Mouse (Mus musculus) left cerebral cortex, postnatal 4 days (tissue): ENCODE results near the gene Lrp11. TPM values are rescaled to one million over a fixed set of nuclear protein-coding genes. Genes with fewer than 3 reads are reported as not detected.
A peak's percentile ranks its signal among the peaks of the same experiment; 100 is the strongest.
"Not testable (repeated sequence)": the region's sequence is repeated elsewhere in the genome, so short reads cannot be mapped to it uniquely, and the experiment has no call there.

Experiments used
- DNase-seq: peaks from one replicate; pipeline ENCODE4 v3.0.0-alpha.2; 2022
- intact Hi-C: fragments of 180-260 bp; cut with DNase I; formaldehyde crosslinking; loops from one replicate; pipeline ENCODE4 v1.15.1; 2025
- total RNA-seq, 2 experiments: library from RNA; stranded (reverse); gene quantifications; 2 replicates each; pipeline ENCODE4 v1.2.3; 2021

Gene Lrp11
- total RNA-seq, result 10 to 100 TPM; 74.0 to 83.9 TPM

GRCm38 (mm10) chr10:7589592-7590233, at the start of gene Lrp11:
Lrp11 (plus strand) TSS chr10:7589800.
- intact Hi-C loops, result no loop called here
- DNase-seq, result peak; percentile 81

GRCm38 (mm10) chr10:7578002-7578401, 11.6 kb upstream of the Lrp11 start:
- no peak for DNase-seq
- intact Hi-C loops, result no loop called here

- no peak for DNase-seq
- intact Hi-C loops, result no loop called here
These were observed 8.2 kb upstream of the Lrp11 start for GRCm38 (mm10) chr10:7581401-7581800.

- intact Hi-C loops, result no loop called here
- no peak for DNase-seq
These were observed 7.3 kb upstream of the Lrp11 start for GRCm38 (mm10) chr10:7582157-7582890.

DNA sequence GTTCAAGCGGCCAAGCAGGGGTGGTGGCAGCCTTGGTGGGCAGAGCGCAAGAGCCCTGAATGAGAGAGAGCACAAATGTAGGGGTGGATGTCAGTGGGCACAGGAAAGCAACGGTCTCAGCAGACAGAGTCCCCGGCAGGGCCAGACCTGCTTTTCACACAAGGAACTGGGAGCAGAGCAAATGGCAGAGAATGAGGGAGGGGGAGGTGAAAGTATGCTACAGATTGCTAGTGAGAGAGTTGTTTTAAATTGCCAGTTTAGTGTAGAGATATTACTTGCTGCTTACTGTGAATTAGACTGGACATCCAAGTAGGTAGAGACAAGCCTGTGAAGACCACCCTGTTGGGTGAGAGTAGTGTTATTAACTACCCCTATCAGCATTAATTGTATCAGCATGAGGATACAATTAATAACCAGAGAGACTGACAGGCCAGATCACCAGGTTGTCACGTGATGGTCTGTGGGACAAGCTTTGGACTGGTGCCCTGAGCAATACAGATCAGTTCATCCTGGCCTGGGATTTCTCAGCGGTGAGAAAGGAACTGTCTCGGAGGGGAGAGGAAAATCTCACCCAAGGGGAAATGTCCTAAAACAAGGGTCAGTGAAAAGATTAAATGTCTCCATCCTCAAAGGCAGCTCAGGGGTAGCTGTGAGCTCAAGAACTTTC, 6.6 kb upstream of the Lrp11 start:
- intact Hi-C loops, result no loop called here
- no peak for DNase-seq

DNA sequence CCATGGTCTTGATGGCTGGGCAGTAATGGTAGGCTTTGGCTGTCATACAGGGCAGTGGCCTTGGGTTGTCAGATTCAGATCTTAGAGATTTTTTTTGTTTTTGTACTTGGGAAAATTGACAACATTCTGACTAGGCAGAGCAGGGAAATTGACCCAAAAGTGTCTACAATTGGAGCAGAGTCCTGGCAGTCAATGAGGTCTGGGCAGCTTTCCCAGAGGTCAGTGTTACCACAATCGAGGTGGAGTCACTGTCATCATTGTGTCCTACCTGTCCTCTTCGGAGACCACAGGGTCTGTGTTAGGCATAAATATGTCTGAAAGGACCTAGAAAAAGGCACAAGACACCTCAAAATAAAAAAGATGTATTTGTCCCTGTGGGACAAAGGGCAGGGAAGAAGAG, 2.8 kb upstream of the Lrp11 start:
- intact Hi-C loops, result no loop called here

GRCm38 (mm10) chr10:7590234-7590689, 662 bp downstream of the Lrp11 start:
- DNase-seq, result no peak
- intact Hi-C loops, result no loop called here

More for the DNA sequence above, 2.8 kb upstream of the Lrp11 start:
- DNase-seq, result no peak

DNA sequence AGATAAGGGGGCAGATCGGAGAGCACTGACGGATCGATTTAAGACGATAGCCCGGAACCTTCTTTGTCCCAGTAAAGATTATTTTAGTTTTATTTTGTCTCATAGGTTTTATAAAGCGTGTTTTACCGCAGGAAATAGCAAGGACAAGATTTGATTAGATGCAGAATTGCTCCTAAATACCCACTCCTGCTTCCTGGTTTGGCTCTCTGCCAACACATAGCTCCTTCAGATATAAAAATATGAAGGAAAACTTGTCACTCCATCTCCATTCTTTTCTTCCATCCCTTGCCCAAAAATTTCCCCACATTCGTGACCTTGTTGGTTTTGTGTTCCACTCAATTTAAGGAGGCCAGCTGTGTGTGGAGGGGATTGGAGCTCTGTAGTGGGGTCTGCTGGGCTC, 1.2 kb downstream of the Lrp11 start:
- intact Hi-C loops, result no loop called here
- DNase-seq, result no peak

- intact Hi-C loops, result no loop called here
These were observed 5.2 kb downstream of the Lrp11 start for GRCm38 (mm10) chr10:7594797-7595196.

DNA sequence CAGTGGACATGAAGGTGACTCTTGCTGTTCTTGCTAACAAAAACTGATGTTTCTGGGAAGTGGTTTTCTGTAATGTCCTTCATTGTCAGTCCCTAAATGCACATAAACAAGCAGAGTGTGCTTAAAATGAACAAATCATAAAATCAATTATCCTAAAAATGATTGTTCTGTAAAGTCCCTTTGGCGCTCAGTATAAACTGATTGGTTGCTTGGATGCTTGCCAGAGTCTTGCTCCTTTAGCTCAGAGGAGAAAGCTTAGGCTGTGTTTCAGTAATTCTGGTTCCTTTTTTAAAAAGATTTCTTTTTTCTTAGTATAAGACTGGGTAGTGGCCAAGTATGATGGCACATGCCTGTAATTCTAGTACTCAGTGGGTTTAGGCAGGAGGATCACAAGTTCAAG, 6.7 kb downstream of the Lrp11 start:
- DNase-seq, result no peak
- intact Hi-C loops, result no loop called here

More at GRCm38 (mm10) chr10:7594797-7595196, 5.2 kb downstream of the Lrp11 start:
- no peak for DNase-seq

- intact Hi-C loops, result no loop called here
- no peak for DNase-seq
These were observed 8.6 kb downstream of the Lrp11 start for GRCm38 (mm10) chr10:7598177-7598576.

DNA sequence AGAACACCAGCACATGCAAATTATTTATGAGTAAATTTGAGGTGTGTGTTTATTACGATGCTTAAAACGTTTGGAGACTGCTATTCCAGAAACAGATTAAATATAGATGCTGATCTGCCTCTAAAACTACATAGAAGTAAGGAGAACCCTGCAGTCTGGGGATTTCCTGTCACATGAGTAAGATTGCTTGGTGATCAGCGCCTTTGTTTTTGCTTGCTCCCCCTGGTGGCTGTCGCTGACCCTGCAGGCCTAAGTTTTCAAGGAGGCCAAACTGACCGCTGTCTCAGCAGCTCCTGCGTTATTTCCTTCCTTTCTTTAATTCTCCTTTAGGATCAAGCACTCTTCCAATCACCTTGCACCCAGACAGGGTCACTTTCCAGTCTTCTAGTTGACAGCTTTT, 11.0 kb downstream of the Lrp11 start:
- peak; percentile 73 for DNase-seq
- intact Hi-C loops, result no loop called here

GRCm38 (mm10) chr10:7605168-7605567, 15.6 kb downstream of the Lrp11 start:
- no peak for DNase-seq
- intact Hi-C loops, result no loop called here

GRCm38 (mm10) chr10:7606437-7606836, 16.8 kb downstream of the Lrp11 start:
- no peak for DNase-seq
- intact Hi-C loops, result no loop called here

GRCm38 (mm10) chr10:7608611-7609010, 19.0 kb downstream of the Lrp11 start:
- no peak for DNase-seq
- intact Hi-C loops, result no loop called here

DNA sequence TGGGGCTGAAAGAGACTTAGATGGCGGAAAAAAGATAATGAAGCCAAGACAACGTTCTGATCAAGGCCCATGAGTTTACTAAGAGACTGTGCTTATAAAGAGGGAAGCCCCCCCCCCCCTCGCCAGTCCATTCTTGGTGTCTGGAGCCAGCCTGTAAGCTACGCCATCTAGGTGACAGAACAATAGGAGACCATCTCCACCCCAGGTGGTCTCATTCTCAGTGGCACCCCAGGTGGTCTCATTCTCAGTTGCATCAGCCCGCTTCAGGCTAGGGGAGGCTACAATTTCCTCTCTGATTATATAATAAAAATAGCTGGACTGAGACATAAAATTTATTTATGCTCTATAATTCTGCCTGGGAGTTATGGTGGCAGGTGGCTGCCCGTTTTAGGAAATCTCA, 22.0 kb downstream of the Lrp11 start:
- intact Hi-C loops, result no loop called here
- no peak for DNase-seq

GRCm38 (mm10) chr10:7612210-7612609, 22.6 kb downstream of the Lrp11 start:
- intact Hi-C loops, DNase-seq: not testable (repeated sequence)

DNA sequence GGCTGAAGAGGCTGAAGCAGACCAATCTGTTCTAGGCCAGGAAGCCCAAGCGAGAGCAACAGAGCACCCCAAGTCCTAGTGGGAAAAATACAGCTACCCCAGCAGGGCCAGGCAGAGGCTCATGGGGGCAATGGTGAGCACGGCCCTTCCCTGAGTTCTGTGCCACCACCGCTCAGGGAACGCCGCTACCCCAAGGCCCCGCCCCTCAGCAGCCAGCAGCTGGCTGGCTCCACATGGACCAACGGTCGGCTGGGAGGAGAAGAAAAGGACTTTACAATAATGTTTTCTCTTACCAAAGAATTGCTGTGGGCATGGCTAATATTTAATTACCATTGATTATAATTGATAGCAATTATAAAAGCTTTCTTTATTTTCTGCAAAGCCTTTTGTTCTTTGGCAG, 25.2 kb downstream of the Lrp11 start:
- intact Hi-C loops, result no loop called here
- no peak for DNase-seq

- intact Hi-C loops, result not testable (repeated sequence)
These were observed 27.5 kb downstream of the Lrp11 start for GRCm38 (mm10) chr10:7617146-7617545.

DNA sequence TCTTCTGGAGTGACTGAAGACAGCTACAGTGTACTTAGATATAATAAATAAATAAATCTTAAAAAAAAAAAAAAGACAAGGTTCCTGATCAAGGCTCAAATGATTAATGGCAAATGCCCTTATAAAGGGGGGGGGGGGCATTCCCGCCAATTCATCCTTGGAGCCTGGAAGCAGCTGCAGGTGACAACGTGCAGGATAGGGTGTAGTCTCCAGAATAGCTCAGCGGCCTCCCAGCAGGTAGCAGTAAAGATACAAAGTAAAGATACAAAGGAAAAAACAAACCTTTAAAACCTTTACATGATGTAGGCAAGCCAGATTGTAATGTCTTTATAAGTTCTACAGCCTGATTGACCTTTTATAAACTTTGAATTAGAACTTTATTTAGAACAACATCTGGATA, 28.0 kb downstream of the Lrp11 start:
- intact Hi-C loops, DNase-seq: not testable (repeated sequence)

More at GRCm38 (mm10) chr10:7617146-7617545, 27.5 kb downstream of the Lrp11 start:
- DNase-seq, result not testable (repeated sequence)

GRCm38 (mm10) chr10:7619821-7620241, 30.2 kb downstream of the Lrp11 start:
- DNase-seq, result no peak
- intact Hi-C loops, result no loop called here

- DNase-seq, result no peak
- intact Hi-C loops, result no loop called here
These were observed 31.1 kb downstream of the Lrp11 start for GRCm38 (mm10) chr10:7620723-7621122.
